Comparison of ENCODE assay signal across 11 mouse cellular contexts in genomic region chr17:5506988-5507387, GRCm38 (mm10). TPM values are rescaled to one million over a fixed set of nuclear protein-coding genes. Genes with fewer than 3 reads are reported as not detected.
DNase-seq lines count a peak whose midpoint lies in the region; ATAC-seq lines count a peak whose summit lies in the region.
"Had no signal": no experiment of that assay in that cellular context is flagged by ENCODE, and none has a peak within 500 bp of the region (broad histone marks: within the 10 kb centered on the region; RNA-seq: fewer than 3 reads in every experiment).

No protein-coding gene starts in this region.

- no peaks in the 10 kb centered on the region for H3K4me1 ChIP-seq in kidney, embryonic 15.5 days
- peaks cover 89% of the 10 kb centered on the region for H3K4me1 ChIP-seq in liver, embryonic 13.5 days (replicated peaks)
- peaks cover 10% of the 10 kb centered on the region; the same call in 1 of the 2 replicates for H3K4me1 ChIP-seq in stomach, embryonic 16.5 days (ENCODE audit: control insufficient read depth, insufficient read depth, low read length)
- H3K4me1 ChIP-seq: limb, embryonic 10.5 days had no signal

- no peak overlapping the region for H3K4me3 ChIP-seq in kidney, embryonic 15.5 days (replicated peaks)
- peak overlapping the region; percentile 34 for H3K4me3 ChIP-seq in liver, embryonic 13.5 days (replicated peaks)
- no peak overlapping the region for H3K4me3 ChIP-seq in stomach, embryonic 16.5 days (replicated peaks; ENCODE audit: low read length)
- H3K4me3 ChIP-seq: embryonic facial prominence, embryonic 15.5 days; limb, embryonic 10.5 days; midbrain, embryonic 15.5 days had no signal

- no peaks in the 10 kb centered on the region for H3K9me3 ChIP-seq in kidney, embryonic 15.5 days (replicated peaks)
- no peaks in the 10 kb centered on the region for H3K9me3 ChIP-seq in liver, embryonic 13.5 days (replicated peaks)
- no peaks in the 10 kb centered on the region for H3K9me3 ChIP-seq in stomach, embryonic 16.5 days (replicated peaks; ENCODE audit: control insufficient read depth, low read length)
- H3K9me3 ChIP-seq: embryonic facial prominence, embryonic 15.5 days; limb, embryonic 10.5 days; midbrain, embryonic 15.5 days had no signal

- H3K36me3 ChIP-seq in kidney, embryonic 15.5 days = no peaks in the 10 kb centered on the region
- H3K36me3 ChIP-seq in liver, embryonic 13.5 days = peaks cover 5% of the 10 kb centered on the region; the same call in 1 of the 2 replicates
- no peaks in the 10 kb centered on the region for H3K36me3 ChIP-seq in stomach, embryonic 16.5 days (ENCODE audit: control insufficient read depth, insufficient read depth, low read length)
- H3K36me3 ChIP-seq: embryonic facial prominence, embryonic 15.5 days; limb, embryonic 10.5 days; midbrain, embryonic 15.5 days had no signal

- DNase-seq in kidney, postnatal 4 days = no peak
- DNase-seq in liver, embryonic 13.5 days = peak; percentile 89
- DNase-seq in gastrocnemius, postnatal 14 days = no peak
- DNase-seq in thymus, postnatal 0 days (ENCODE audit: low spot score) = no peak
- DNase-seq: adrenal gland, postnatal 25 days had no signal

- no peak overlapping the region for H3K27ac ChIP-seq in kidney, embryonic 15.5 days
- H3K27ac ChIP-seq in liver, embryonic 13.5 days = peak overlapping the region; percentile 96
- H3K27ac ChIP-seq in stomach, embryonic 16.5 days (ENCODE audit: low read length) = no peak overlapping the region
- H3K27ac ChIP-seq: embryonic facial prominence, embryonic 15.5 days; limb, embryonic 10.5 days; midbrain, embryonic 15.5 days had no signal

- no peak overlapping the region for H3K4me2 ChIP-seq in kidney, embryonic 15.5 days
- peak overlapping the region; percentile 69 for H3K4me2 ChIP-seq in liver, embryonic 13.5 days
- H3K4me2 ChIP-seq in stomach, embryonic 16.5 days (ENCODE audit: low read depth, low read length) = no peak overlapping the region
- H3K4me2 ChIP-seq: embryonic facial prominence, embryonic 15.5 days; midbrain, embryonic 15.5 days had no signal

- 53% methylated on average over 5 of the region's 5 CpGs for WGBS in kidney, embryonic 15.5 days
- 19% methylated on average over 5 of the region's 5 CpGs for WGBS in liver, embryonic 13.5 days (ENCODE audit: insufficient replicate concordance)
- WGBS in stomach, embryonic 16.5 days = 53% methylated on average over 5 of the region's 5 CpGs

- no peaks in the 10 kb centered on the region for H3K27me3 ChIP-seq in kidney, embryonic 15.5 days
- H3K27me3 ChIP-seq in liver, embryonic 13.5 days = no peaks in the 10 kb centered on the region
- no peaks in the 10 kb centered on the region for H3K27me3 ChIP-seq in stomach, embryonic 16.5 days (ENCODE audit: control insufficient read depth, insufficient read depth, low read length)
- H3K27me3 ChIP-seq: embryonic facial prominence, embryonic 15.5 days; midbrain, embryonic 15.5 days had no signal

- no peak overlapping the region for H3K9ac ChIP-seq in kidney, embryonic 15.5 days
- H3K9ac ChIP-seq in liver, embryonic 13.5 days = peak overlapping the region; percentile 72
- no peak overlapping the region for H3K9ac ChIP-seq in stomach, embryonic 16.5 days (ENCODE audit: low read length)
- H3K9ac ChIP-seq: embryonic facial prominence, embryonic 15.5 days; midbrain, embryonic 15.5 days had no signal

- intact Hi-C loops in gastrocnemius, postnatal 14 days (cut with DNase I; ENCODE audit: low total_unique reads) = no loop called here

- peak; percentile 66; the same call in 1 of the 2 replicates for ATAC-seq in kidney, embryonic 15.5 days (replicated peaks; ENCODE audit: low FRiP score)
- peak; percentile 85 for ATAC-seq in erythroblast, adult 5-6 weeks (replicated peaks; ENCODE audit: low FRiP score, poor library complexity, severe bottlenecking)
- ATAC-seq in liver, embryonic 13.5 days (ENCODE audit: low read depth) = peak; percentile 95
- peak; percentile 83; the same call in 1 of the 2 replicates for ATAC-seq in stomach, embryonic 16.5 days (ENCODE audit: insufficient read depth, low FRiP score)
- ATAC-seq: midbrain, embryonic 15.5 days had no signal

RNA-seq across cellular contexts. Expression of gene Zdhhc14, which starts 14.6 kb away (rescaled TPM):
- polyA plus RNA-seq in kidney, embryonic 15.5 days (2015; fragmentation: Nextera tagmentation; extraction: Ambion mirVana) = 2.5 and 3.3 TPM in 2 replicates
- total RNA-seq in erythroblast, adult 5-6 weeks (2015; ENCODE audit: low replicate concordance) = 45.3 and 71.3 TPM in 2 replicates
- 51.8 and 56.7 TPM in 2 replicates for total RNA-seq in erythroblast, adult 5-6 weeks (2017; ENCODE audit: low replicate concordance)
- polyA plus RNA-seq in liver, embryonic 13.5 days (2015; fragmentation: Nextera tagmentation; extraction: Ambion mirVana) = 4.7 and 6.0 TPM in 2 replicates
- 0.99 TPM in 2 replicates for polyA plus RNA-seq in stomach, embryonic 16.5 days (2015; fragmentation: Nextera tagmentation; extraction: Ambion mirVana)
- total RNA-seq in gastrocnemius, postnatal 14 days (2021) = 1 to 10 TPM; 2.4 to 4.1 TPM
- polyA plus RNA-seq in thymus, postnatal 0 days (2015; fragmentation: Nextera tagmentation; extraction: Ambion mirVana) = 3.5 and 4.0 TPM in 2 replicates
